Mouse (Mus musculus) erythroid progenitor cell, adult 5-6 weeks (primary cell): ENCODE measurements around the gene Usp2. TPM values are rescaled to one million over a fixed set of nuclear protein-coding genes. Genes with fewer than 3 reads are reported as not detected.
A peak's percentile ranks its signal among the peaks of the same experiment; 100 is the strongest.

ENCODE experiments used
- ATAC-seq: replicated peaks from 2 replicates; pipeline ENCODE4 v1.8.0; 2016; ENCODE audit warnings: moderate number of reproducible peaks, mild to moderate bottlenecking, moderate TSS enrichment, inconsistent platforms; ENCODE audit not compliant: poor library complexity, low FRiP score, severe bottlenecking
- total RNA-seq, 2 experiments: library from RNA; stranded (forward) in 1 of 2; stranded (reverse) in 1 of 2; fragments of 150-400 nt in 1 of 2; fragments of 186-747, 209-891 nt in 1 of 2; gene quantifications; 2 replicates each; pipeline versions ENCODE4 v1.2.3 to v1.2.4; 2015 to 2017; ENCODE audit warnings: low replicate concordance in 2 of 2

Gene Usp2
- total RNA-seq (2015; ENCODE audit: low replicate concordance), result not detected in 2 replicates
- total RNA-seq (2017; ENCODE audit: low replicate concordance), result 1.8 TPM in 1 of 2 replicates, not detected in the other

GRCm38 (mm10) chr9:44066785-44067225 lies at the start of gene Usp2:
Gene Usp2, plus strand, starts transcription at chr9:44067021.
- peak; percentile 85 for ATAC-seq

- no peak for ATAC-seq
These were observed 49.0 kb upstream of the Usp2 start for GRCm38 (mm10) chr9:44017846-44018245.

- ATAC-seq, result no peak
These were observed 46.8 kb upstream of the Usp2 start for GRCm38 (mm10) chr9:44020001-44020400.

GRCm38 (mm10) chr9:44022100-44022847 lies 44.5 kb upstream of the Usp2 start:
- ATAC-seq, result no peak

GRCm38 (mm10) chr9:44024096-44024495 lies 42.7 kb upstream of the Usp2 start:
- ATAC-seq, result no peak

- ATAC-seq, result no peak
These were observed 37.1 kb upstream of the Usp2 start for GRCm38 (mm10) chr9:44029580-44030236.

GRCm38 (mm10) chr9:44030646-44031045 lies 36.2 kb upstream of the Usp2 start:
- ATAC-seq, result no peak

- ATAC-seq, result no peak
These were observed 35.7 kb upstream of the Usp2 start for GRCm38 (mm10) chr9:44031079-44031478.

GRCm38 (mm10) chr9:44031946-44032345 lies 34.9 kb upstream of the Usp2 start:
- no peak for ATAC-seq

GRCm38 (mm10) chr9:44033317-44033716 lies 33.5 kb upstream of the Usp2 start:
- no peak for ATAC-seq

- no peak for ATAC-seq
These were observed 32.7 kb upstream of the Usp2 start for GRCm38 (mm10) chr9:44033957-44034727.

GRCm38 (mm10) chr9:44037106-44037505 lies 29.7 kb upstream of the Usp2 start:
- ATAC-seq, result no peak

GRCm38 (mm10) chr9:44041511-44042395 lies 25.1 kb upstream of the Usp2 start:
- no peak for ATAC-seq

GRCm38 (mm10) chr9:44042396-44042680 lies 24.5 kb upstream of the Usp2 start:
- no peak for ATAC-seq

GRCm38 (mm10) chr9:44042836-44043707 lies 23.7 kb upstream of the Usp2 start, which contains the start of gene Thy1:
Gene Thy1, plus strand, starts transcription at chr9:44043384.
- no peak for ATAC-seq

- no peak for ATAC-seq
These were observed 23.0 kb upstream of the Usp2 start for GRCm38 (mm10) chr9:44043708-44044425.

- ATAC-seq, result no peak
These were observed 22.2 kb upstream of the Usp2 start for GRCm38 (mm10) chr9:44044426-44045157.
